8 mouse cellular contexts compared by ENCODE assay signal in genomic region chr16:38090341-38091005, GRCm38 (mm10). TPM values are rescaled to one million over a fixed set of nuclear protein-coding genes. Genes with fewer than 3 reads are reported as not detected.
DNase-seq lines count a peak whose midpoint lies in the region; ATAC-seq and TF ChIP-seq lines count a peak whose summit lies in the region.

No protein-coding gene starts in this region.

- H3K27me3 ChIP-seq in C2C12 (ENCODE audit: control insufficient read depth, insufficient read depth, insufficient read length) = no peaks in the 10 kb centered on the region
- no peaks in the 10 kb centered on the region for H3K27me3 ChIP-seq in embryonic facial prominence, embryonic 11.5 days (ENCODE audit: control insufficient read depth, insufficient read depth, low read length)
- H3K27me3 ChIP-seq in intestine, embryonic 16.5 days (replicated peaks; ENCODE audit: control insufficient read depth, insufficient read depth, low read length) = no peaks in the 10 kb centered on the region
- no peaks in the 10 kb centered on the region for H3K27me3 ChIP-seq in midbrain, embryonic 16.5 days (ENCODE audit: control insufficient read depth, insufficient read depth, low read depth, low read length)

- peak overlapping the region; percentile 75 for H3K9ac ChIP-seq in embryonic facial prominence, embryonic 11.5 days (replicated peaks; ENCODE audit: low read length)
- peak overlapping the region; percentile 97 for H3K9ac ChIP-seq in intestine, embryonic 16.5 days (ENCODE audit: low read depth, low read length)
- peak overlapping the region; percentile 99 for H3K9ac ChIP-seq in midbrain, embryonic 16.5 days (ENCODE audit: low read depth, low read length)

- WGBS in embryonic facial prominence, embryonic 11.5 days = under 1% methylated on average over 17 of the region's 17 CpGs
- WGBS in intestine, embryonic 16.5 days = under 1% methylated on average over 17 of the region's 17 CpGs
- 0% methylated on average over 17 of the region's 17 CpGs for WGBS in midbrain, embryonic 16.5 days

- peaks cover 73% of the 10 kb centered on the region for H3K79me2 ChIP-seq in C2C12 (ENCODE audit: control insufficient read depth, insufficient read depth)

- H3K4me3 ChIP-seq in C2C12 (ENCODE audit: insufficient read depth, poor library complexity, severe bottlenecking) = peak overlapping the region; percentile 80
- H3K4me3 ChIP-seq in embryonic facial prominence, embryonic 11.5 days (ENCODE audit: low read depth, low read length) = peak overlapping the region; percentile 83
- H3K4me3 ChIP-seq in intestine, embryonic 16.5 days (ENCODE audit: low read length) = peak overlapping the region; percentile 94
- H3K4me3 ChIP-seq in midbrain, embryonic 16.5 days (ENCODE audit: low read depth, low read length) = peak overlapping the region; percentile 97

- no peaks in the 10 kb centered on the region for H3K9me3 ChIP-seq in embryonic facial prominence, embryonic 11.5 days (replicated peaks; ENCODE audit: control insufficient read depth, low read length)
- no peaks in the 10 kb centered on the region for H3K9me3 ChIP-seq in intestine, embryonic 16.5 days (ENCODE audit: control insufficient read depth, low read length)
- H3K9me3 ChIP-seq in midbrain, embryonic 16.5 days (replicated peaks; ENCODE audit: control insufficient read depth, low read length, poor library complexity, severe bottlenecking) = no peaks in the 10 kb centered on the region

- no peaks in the 10 kb centered on the region for H3K4me1 ChIP-seq in embryonic facial prominence, embryonic 11.5 days (ENCODE audit: control insufficient read depth, insufficient read depth, low read length)
- peaks cover 29% of the 10 kb centered on the region for H3K4me1 ChIP-seq in intestine, embryonic 16.5 days (ENCODE audit: control insufficient read depth, insufficient read depth, low read length)
- H3K4me1 ChIP-seq in midbrain, embryonic 16.5 days (ENCODE audit: control insufficient read depth, insufficient read depth, low read length) = peaks cover 36% of the 10 kb centered on the region

- H3ac ChIP-seq in C2C12 (ENCODE audit: control insufficient read depth, insufficient read length, low read depth) = peak overlapping the region; percentile 85

- peaks cover 56% of the 10 kb centered on the region for H3K79me3 ChIP-seq in C2C12 (ENCODE audit: low read depth)

- peaks cover 18% of the 10 kb centered on the region for H3K36me3 ChIP-seq in C2C12 (ENCODE audit: control insufficient read depth, insufficient read depth)
- no peaks in the 10 kb centered on the region for H3K36me3 ChIP-seq in embryonic facial prominence, embryonic 11.5 days (replicated peaks; ENCODE audit: control insufficient read depth, insufficient read depth, low read depth, low read length)
- no peaks in the 10 kb centered on the region for H3K36me3 ChIP-seq in intestine, embryonic 16.5 days (ENCODE audit: control insufficient read depth, insufficient read depth, low read length)
- no peaks in the 10 kb centered on the region for H3K36me3 ChIP-seq in midbrain, embryonic 16.5 days (ENCODE audit: control insufficient read depth, insufficient read depth, low read length)

- DNase-seq in cerebellum, postnatal 14 days = peak; percentile 37 to 42
- no peak for DNase-seq in cerebellum, adult 11-12 months
- DNase-seq in embryonic facial prominence, embryonic 11.5 days (ENCODE audit: low spot score) = peak; percentile 27
- no peak for DNase-seq in layer of hippocampus, postnatal 10 days (ENCODE audit: low spot score in 2 of 2)
- DNase-seq in left cerebral cortex, postnatal 36 days (ENCODE audit: low spot score in 2 of 2) = no peak

- no peak for ATAC-seq in embryonic facial prominence, embryonic 11.5 days (replicated peaks; ENCODE audit: insufficient number of reproducible peaks, low FRiP score, low TSS enrichment, low read depth)
- no peak for ATAC-seq in intestine, embryonic 16.5 days
- no peak for ATAC-seq in midbrain, embryonic 16.5 days

- intact Hi-C loops in left cerebral cortex, postnatal 36 days (cut with DNase I) = loop anchor here (2.0 to 5.0 kb wide), 2 partner anchors 47 to 106 kb away; no protein-coding TSS in a partner anchor

- H3K27ac ChIP-seq in embryonic facial prominence, embryonic 11.5 days (replicated peaks; ENCODE audit: low read depth, low read length) = no peak overlapping the region
- H3K27ac ChIP-seq in intestine, embryonic 16.5 days (ENCODE audit: low read length) = peak overlapping the region; percentile 68; the same call in 1 of the 2 replicates
- H3K27ac ChIP-seq in midbrain, embryonic 16.5 days (ENCODE audit: low read length) = peak overlapping the region; percentile 100

- H3K4me2 ChIP-seq in embryonic facial prominence, embryonic 11.5 days (ENCODE audit: low read depth, low read length) = peak overlapping the region; percentile 73
- peak overlapping the region; percentile 55 for H3K4me2 ChIP-seq in intestine, embryonic 16.5 days (ENCODE audit: low read depth, low read length)
- H3K4me2 ChIP-seq in midbrain, embryonic 16.5 days (ENCODE audit: low read length) = peak overlapping the region; percentile 90

- TF ChIP-seq CTCF in C2C12 (IDR thresholded peaks at IDR 0.05; ENCODE audit: control insufficient read depth, insufficient read depth, insufficient read length) = no peak

TF ChIP-seq in C2C12, 6 proteins besides CTCF, POLR2A, EP300 and RAD21:
- TF ChIP-seq USF1 (IDR thresholded peaks at IDR 0.05; ENCODE audit: low read depth) = no peak
- TF ChIP-seq MYOD1 (IDR thresholded peaks at IDR 0.05; ENCODE audit: control insufficient read depth, insufficient read length, low read depth) = no peak
- TF ChIP-seq FOSL1 (IDR thresholded peaks at IDR 0.05; ENCODE audit: insufficient read depth, low read length, poor library complexity, severe bottlenecking) = no peak
- TF ChIP-seq MYOG (IDR thresholded peaks at IDR 0.05; ENCODE audit: control insufficient read depth, extremely low read depth, insufficient read length) = no peak
- no peak for TF ChIP-seq CEBPB (IDR thresholded peaks at IDR 0.05; ENCODE audit: low read depth)
- no peak for TF ChIP-seq MAX (IDR thresholded peaks at IDR 0.05)

RNA-seq across cellular contexts. Expression of gene Gsk3b, which starts 1.7 kb away (rescaled TPM):
- polyA plus RNA-seq in C2C12 (2012; fragmentation: generic; extraction: Trizol) = 12.3 TPM
- 80.3 and 81.9 TPM in 2 replicates for polyA plus RNA-seq in embryonic facial prominence, embryonic 11.5 days (2014; fragmentation: Nextera tagmentation; extraction: Ambion mirVana)
- 34.3 and 34.6 TPM in 2 replicates for polyA plus RNA-seq in intestine, embryonic 16.5 days (2015; fragmentation: Nextera tagmentation; extraction: Ambion mirVana)
- 138 and 153 TPM in 2 replicates for polyA plus RNA-seq in midbrain, embryonic 16.5 days (2015; fragmentation: Nextera tagmentation; extraction: Ambion mirVana)
- total RNA-seq in layer of hippocampus, postnatal 10 days (2021) = 100 to 1,000 TPM; 219 to 238 TPM
- total RNA-seq in left cerebral cortex, postnatal 36 days (2021) = 100 to 1,000 TPM; 173 to 187 TPM

Comparison
In these comparisons a context has a peak if more than half of its experiments do, and no peak if none do; other contexts are left out.
1. DNase-seq: peak in cerebellum, postnatal 14 days (2 of 2) and embryonic facial prominence, embryonic 11.5 days (single experiment); none in cerebellum, adult 11-12 months (single experiment), layer of hippocampus, postnatal 10 days (0 of 2) and left cerebral cortex, postnatal 36 days (0 of 2).
2. Peak in every context shown above with its lines, with median percentiles within 50 percentile points of each other: H3K4me3 ChIP-seq, H3K4me2 ChIP-seq and H3K9ac ChIP-seq.